Mouse (Mus musculus) lung, adult 2 months (tissue): ENCODE results near the gene Cdkal1.

Source experiments
- CTCF ChIP-seq: fragments of 200-500 bp; IDR thresholded peaks from 2 replicates; pipeline ENCODE4 v1.5.1; 2011; ENCODE audit warnings: mild to moderate bottlenecking, low read length, control low read depth; ENCODE audit not compliant: insufficient read depth
- POLR2A ChIP-seq: fragments of 200-500 bp; IDR thresholded peaks from 2 replicates; pipeline ENCODE4 v1.6.1; 2011; ENCODE audit warnings: low read depth, mild to moderate bottlenecking, control low read depth, low read length, borderline replicate concordance; ENCODE audit errors: extremely low read depth

DNA sequence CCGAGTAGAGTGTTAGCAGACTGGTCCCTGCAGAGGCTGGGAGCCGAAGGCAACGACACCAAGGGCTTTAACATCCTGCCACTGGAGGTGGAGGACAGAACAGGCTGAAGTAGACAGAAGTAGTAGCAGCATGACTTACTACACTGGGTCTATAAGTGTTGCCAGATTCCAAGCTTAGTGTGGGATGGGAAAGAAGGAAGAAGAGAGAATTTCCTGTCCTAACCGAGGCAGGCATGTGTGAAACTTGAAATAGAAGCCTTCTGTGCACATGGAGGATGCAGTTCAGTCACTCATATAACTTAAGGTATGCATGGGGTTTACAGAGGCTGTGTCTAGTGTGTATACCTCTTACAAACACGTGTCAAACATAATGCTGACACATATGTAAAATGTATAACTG is 465.4 kb downstream of the Cdkal1 start:
- TF ChIP-seq CTCF = no peak
- no peak for TF ChIP-seq POLR2A
